Mouse (Mus musculus): ENCODE data around the gene Sobp. TPM values are rescaled to one million over a fixed set of nuclear protein-coding genes. Genes with fewer than 3 reads are reported as not detected.

Sobp gene
- total RNA-seq, 1 experiment from 2014 or later: 4.4 TPM

Other genes starting within 250 kb of the Sobp start
- gene 9030612E09Rik, start 174 bp upstream of the Sobp start, total RNA-seq (2021): 0.19 TPM in 1 of 2 replicates, not detected in the other
- gene Pdss2, start 47.0 kb upstream of the Sobp start, total RNA-seq (2021): 16.6 and 17.2 TPM in 2 replicates